Mouse (Mus musculus): ENCODE data around the gene Phf23. TPM values are rescaled to one million over a fixed set of nuclear protein-coding genes. Genes with fewer than 3 reads are reported as not detected.
A peak's percentile ranks its signal among the peaks of the same experiment; 100 is the strongest.

Gene Phf23
- total RNA-seq, 4 experiments from 2014 or later, result 21.0 to 24.9 (median 23.6) TPM

Small RNA genes within 50 kb of the gene (microRNA-seq; reads per million reads assigned to microRNA genes)
- not detected for gene Gm44349
- 956 reads per million, percentile 82 among the genes with 10 or more reads in this experiment for gene Mir324

Other genes starting within 250 kb of the Phf23 start
- gene Polr2a, start 237.1 kb upstream of the Phf23 start, total RNA-seq (2022), result 10 to 100 TPM; 28.5 to 35.7 (median 32.9) TPM
- not detected for gene Slc35g3, start 233.8 kb upstream of the Phf23 start, total RNA-seq (2022)
- 10 to 100 TPM; 43.7 to 52.4 (median 49.3) TPM for gene Zbtb4, start 229.9 kb upstream of the Phf23 start, total RNA-seq (2022)
- 1 to 10 TPM; 2.2 to 4.3 (median 3.8) TPM for gene Chrnb1, start 199.8 kb upstream of the Phf23 start, total RNA-seq (2022)
- 1 to 10 TPM; 2.1 to 3.3 (median 2.6) TPM for gene Fgf11, start 193.9 kb upstream of the Phf23 start, total RNA-seq (2022)
- under 1 TPM; 0.14 to 0.57 (median 0.31) TPM for gene Tmem102, start 190.2 kb upstream of the Phf23 start, total RNA-seq (2022)
- not detected for gene Gm39566, start 180.5 kb upstream of the Phf23 start, total RNA-seq (2022)
- not detected for gene Spem2, start 177.3 kb upstream of the Phf23 start, total RNA-seq (2022)
- gene Spem1, start 173.6 kb upstream of the Phf23 start, total RNA-seq (2022), result not detected
- gene Nlgn2, start 158.0 kb upstream of the Phf23 start, total RNA-seq (2022), result 1 to 10 TPM; 3.1 to 6.9 (median 4.3) TPM
- gene Tmem256, start 157.3 kb upstream of the Phf23 start, total RNA-seq (2022), result 100 to 1,000 TPM; 193 to 338 (median 283) TPM
- gene Plscr3, start 149.4 kb upstream of the Phf23 start, total RNA-seq (2022), result 10 to 100 TPM; 20.7 to 25.3 (median 21.7) TPM
- gene Tnk1, start 137.0 kb upstream of the Phf23 start, total RNA-seq (2022), result under 1 TPM in 1 of 4 experiments, not detected in 3; 0.23 TPM
- gene Tmem95, start 117.8 kb upstream of the Phf23 start, total RNA-seq (2022), result not detected
- gene Kctd11, start 114.4 kb upstream of the Phf23 start, total RNA-seq (2022), result 1 to 10 TPM; 2.0 to 2.6 (median 2.4) TPM
- 1 to 10 TPM in 2 of 4 experiments, under 1 TPM in 2; 0.16 to 1.1 (median 0.83) TPM for gene Acap1, start 100.2 kb upstream of the Phf23 start, total RNA-seq (2022)
- gene 2810408A11Rik, start 94.8 kb upstream of the Phf23 start, total RNA-seq (2022), result under 1 TPM; 0.43 to 0.81 (median 0.60) TPM
- 10 to 100 TPM; 38.0 to 50.9 (median 43.4) TPM for gene Neurl4, start 94.7 kb upstream of the Phf23 start, total RNA-seq (2022)
- 10 to 100 TPM; 23.2 to 32.1 (median 27.7) TPM for gene Gps2, start 81.9 kb upstream of the Phf23 start, total RNA-seq (2022)
- 100 to 1,000 TPM; 410 to 451 (median 437) TPM for gene Eif5a, start 73.8 kb upstream of the Phf23 start, total RNA-seq (2022)
- 10 to 100 TPM; 13.8 to 32.7 (median 24.3) TPM for gene Ybx2, start 60.0 kb upstream of the Phf23 start, total RNA-seq (2022)
- gene Slc2a4, start 47.6 kb upstream of the Phf23 start, total RNA-seq (2022), result 100 to 1,000 TPM; 435 to 503 (median 470) TPM
- gene Cldn7, start 31.0 kb upstream of the Phf23 start, total RNA-seq (2022), result 1 to 10 TPM in 1 of 4 experiments, not detected in 3; 1.1 TPM
- 100 to 1,000 TPM; 144 to 172 (median 168) TPM for gene Ctdnep1, start 14.6 kb upstream of the Phf23 start, total RNA-seq (2022)
- gene Elp5, start 13.3 kb upstream of the Phf23 start, total RNA-seq (2022), result 10 to 100 TPM; 41.7 to 57.3 (median 48.1) TPM
- gene Gabarap, start 4.6 kb upstream of the Phf23 start, total RNA-seq (2022), result 100 to 1,000 TPM; 287 to 342 (median 325) TPM
- 1 to 10 TPM; 4.0 to 6.4 (median 5.1) TPM for gene Dvl2, start 4.8 kb downstream of the Phf23 start, total RNA-seq (2022)
- 1,000 to 10,000 TPM; 1,233 to 1,415 (median 1,285) TPM for gene Acadvl, start 19.6 kb downstream of the Phf23 start, total RNA-seq (2022)
- 1 to 10 TPM; 3.9 to 6.3 (median 5.2) TPM for gene Dlg4, start 21.2 kb downstream of the Phf23 start, total RNA-seq (2022)
- not detected for gene Asgr1, start 58.3 kb downstream of the Phf23 start, total RNA-seq (2022)
- under 1 TPM in 1 of 4 experiments, not detected in 3; 0.34 TPM for gene Asgr2, start 96.9 kb downstream of the Phf23 start, total RNA-seq (2022)
- 1 to 10 TPM; 2.6 to 4.5 (median 3.2) TPM for gene Mgl2, start 134.6 kb downstream of the Phf23 start, total RNA-seq (2022)
- 1 to 10 TPM; 1.7 to 4.2 (median 3.2) TPM for gene Clec10a, start 160.4 kb downstream of the Phf23 start, total RNA-seq (2022)
- gene Slc16a11, start 217.0 kb downstream of the Phf23 start, total RNA-seq (2022), result 1 to 10 TPM in 1 of 4 experiments, under 1 TPM in 3; 0.38 to 2.8 (median 0.68) TPM
- 1 to 10 TPM; 2.5 to 3.6 (median 3.4) TPM for gene Slc16a13, start 225.3 kb downstream of the Phf23 start, total RNA-seq (2022)
- 10 to 100 TPM in 3 of 4 experiments, 1 to 10 TPM in 1; 5.9 to 22.0 (median 17.3) TPM for gene Bcl6b, start 234.0 kb downstream of the Phf23 start, total RNA-seq (2022)
- gene 0610010K14Rik, start 242.1 kb downstream of the Phf23 start, total RNA-seq (2022), result 10 to 100 TPM; 22.2 to 31.6 (median 29.0) TPM
- 1 to 10 TPM; 1.2 to 2.7 (median 2.4) TPM for gene Gm21988, start 244.1 kb downstream of the Phf23 start, total RNA-seq (2022)
- gene Rnasek, start 244.1 kb downstream of the Phf23 start, total RNA-seq (2022), result 100 to 1,000 TPM in 2 of 4 experiments, 10 to 100 TPM in 2; 91.2 to 119 (median 96.3) TPM